11 mouse cellular contexts compared by ENCODE assay signal in the genomic region with DNA sequence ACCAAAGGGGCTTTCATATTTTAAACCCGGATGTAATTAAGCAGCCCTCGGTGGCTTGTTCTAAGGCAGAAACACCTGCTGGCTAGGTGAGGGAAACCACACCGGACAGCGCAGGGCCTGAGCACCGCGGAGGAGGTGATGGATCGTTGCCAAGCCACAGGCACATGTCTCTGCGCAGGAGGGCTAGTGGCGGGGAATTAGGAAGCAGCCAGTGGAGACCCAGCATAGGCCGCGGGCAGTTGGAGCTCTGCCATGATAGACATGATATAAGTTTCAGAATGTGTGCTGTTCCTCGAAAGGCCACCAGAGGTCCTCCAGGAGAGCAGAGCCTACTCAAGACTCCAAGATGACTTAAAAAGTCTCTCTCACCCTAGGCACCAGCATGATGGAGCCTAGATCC. TPM values are rescaled to one million over a fixed set of nuclear protein-coding genes. Genes with fewer than 3 reads are reported as not detected.
DNase-seq lines count a peak whose midpoint lies in the region; ATAC-seq and TF ChIP-seq lines count a peak whose summit lies in the region.
"Had no signal": no experiment of that assay in that cellular context is flagged by ENCODE, and none has a peak within 500 bp of the region (broad histone marks: within the 10 kb centered on the region; RNA-seq: fewer than 3 reads in every experiment).

No protein-coding gene starts in this region.

- no peaks in the 10 kb centered on the region for H3K27me3 ChIP-seq in heart, adult 2 months (ENCODE audit: control insufficient read depth, insufficient read depth, low read length)
- H3K27me3 ChIP-seq in heart, embryonic 12.5 days (replicated peaks) = no peaks in the 10 kb centered on the region
- H3K27me3 ChIP-seq: stomach, embryonic 15.5 days had no signal

- no peak for DNase-seq in heart, adult 2 months
- peak; percentile 21 for DNase-seq in spleen, adult 12 weeks (ENCODE audit: low spot score)
- no peak for DNase-seq in spleen, postnatal 36 days (ENCODE audit: low spot score in 2 of 2)
- DNase-seq in cerebellum, postnatal 25 days = peak; percentile 78 to 86
- peak; percentile 56 for DNase-seq in testis, postnatal 10 days (ENCODE audit: low spot score)
- DNase-seq in adrenal gland, postnatal 25 days = no peak
- no peak for DNase-seq in embryo, embryonic 11 days
- DNase-seq: heart, postnatal 36 days had no signal

- intact Hi-C loops in heart, adult 2 months (cut with DNase I) = no loop called here

- H3K4me3 ChIP-seq in heart, adult 2 months = no peak overlapping the region
- H3K4me3 ChIP-seq in heart, embryonic 12.5 days = no peak overlapping the region
- H3K4me3 ChIP-seq: stomach, embryonic 15.5 days had no signal

- no peaks in the 10 kb centered on the region for H3K4me1 ChIP-seq in heart, adult 2 months (ENCODE audit: control insufficient read depth, insufficient read depth, low read length)
- peaks cover 12% of the 10 kb centered on the region for H3K4me1 ChIP-seq in heart, embryonic 12.5 days (replicated peaks)
- H3K4me1 ChIP-seq: stomach, embryonic 15.5 days had no signal

- no peak for TF ChIP-seq POLR2A in heart, adult 2 months (IDR thresholded peaks at IDR 0.05; ENCODE audit: insufficient read depth, low read depth, low read length)

- no peak for TF ChIP-seq EP300 in heart, adult 2 months (IDR thresholded peaks at IDR 0.05; ENCODE audit: insufficient read depth, low read depth, low read length)

- no peak for ATAC-seq in heart, embryonic 12.5 days (ENCODE audit: insufficient number of reproducible peaks, low FRiP score)

- H3K4me2 ChIP-seq in heart, embryonic 12.5 days = no peak overlapping the region
- H3K4me2 ChIP-seq: stomach, embryonic 15.5 days had no signal

- no peak overlapping the region for H3K9ac ChIP-seq in heart, adult 2 months (ENCODE audit: low read depth, low read length)
- no peak overlapping the region for H3K9ac ChIP-seq in heart, embryonic 12.5 days
- H3K9ac ChIP-seq: stomach, embryonic 15.5 days had no signal

- TF ChIP-seq CTCF in heart, adult 2 months (IDR thresholded peaks at IDR 0.05) = peak; percentile 49

- no peak overlapping the region for H3K27ac ChIP-seq in heart, adult 2 months
- H3K27ac ChIP-seq in heart, embryonic 12.5 days (ENCODE audit: poor library complexity, severe bottlenecking) = no peak overlapping the region
- H3K27ac ChIP-seq: macrophage; stomach, embryonic 15.5 days had no signal

- WGBS in heart, adult 2 months = 59% methylated on average over 12 of the region's 12 CpGs
- 63% methylated on average over 12 of the region's 12 CpGs for WGBS in heart, embryonic 12.5 days

- no peaks in the 10 kb centered on the region for H3K36me3 ChIP-seq in heart, adult 2 months (ENCODE audit: control insufficient read depth, insufficient read depth, low read length)
- no peaks in the 10 kb centered on the region for H3K36me3 ChIP-seq in heart, embryonic 12.5 days
- H3K36me3 ChIP-seq: stomach, embryonic 15.5 days had no signal

- H3K79me2 ChIP-seq in heart, adult 2 months (replicated peaks; ENCODE audit: control insufficient read depth, insufficient read depth, low read length) = no peaks in the 10 kb centered on the region

- 0 out of 2 replicates have a peak, but pooled peaks cover 4% of the 10 kb centered on the region for H3K9me3 ChIP-seq in heart, embryonic 12.5 days (replicated peaks)
- H3K9me3 ChIP-seq: stomach, embryonic 15.5 days had no signal

RNA-seq across cellular contexts. Expression of a gene that starts 15.4 kb away (rescaled TPM):
- total RNA-seq in heart, adult 2 months (2021) = 1 to 10 TPM; 7.9 to 8.2 TPM
- 4.9 and 9.0 TPM in 2 replicates for polyA plus RNA-seq in heart, adult 2 months (2012; rRNA removed)
- polyA plus RNA-seq in heart, embryonic 12.5 days (2016; fragmentation: Nextera tagmentation; extraction: Ambion mirVana) = 36.1 and 37.2 TPM in 2 replicates
- 27.0 and 31.9 TPM in 2 replicates for total RNA-seq in adrenal gland, postnatal 25 days (2021)

RNA-seq across cellular contexts. Expression of a gene that starts 32.7 kb away (rescaled TPM):
- 10 to 100 TPM; 25.7 to 28.2 TPM for total RNA-seq in heart, adult 2 months (2021)
- polyA plus RNA-seq in heart, adult 2 months (2012; rRNA removed) = 24.8 and 39.2 TPM in 2 replicates
- 25.1 and 28.4 TPM in 2 replicates for polyA plus RNA-seq in heart, embryonic 12.5 days (2016; fragmentation: Nextera tagmentation; extraction: Ambion mirVana)
- total RNA-seq in adrenal gland, postnatal 25 days (2021) = 44.5 and 44.6 TPM in 2 replicates

Comparison
In these comparisons a context has a peak if more than half of its experiments do, and no peak if none do; other contexts are left out.
1. DNase-seq: peak in spleen, adult 12 weeks (single experiment), cerebellum, postnatal 25 days (2 of 2) and testis, postnatal 10 days (single experiment); none in heart, adult 2 months (0 of 2), spleen, postnatal 36 days (0 of 2), adrenal gland, postnatal 25 days (single experiment) and embryo, embryonic 11 days (single experiment).